Mouse (Mus musculus): Measurements from ENCODE around the gene Marf1.

- TF ChIP-seq CTCF (IDR thresholded peaks at IDR 0.05; ENCODE audit: insufficient read depth, low read depth, low read length) (no peak), POLR2A (IDR thresholded peaks at IDR 0.05; ENCODE audit: insufficient read depth, low read depth, low read length) (no peak)
Measured at GRCm38 (mm10) chr16:14143298-14143697, 19.9 kb downstream of the Marf1 start.
